Mouse (Mus musculus): Measurements from ENCODE around the gene Glrx5.

The Glrx5 gene

DNA sequence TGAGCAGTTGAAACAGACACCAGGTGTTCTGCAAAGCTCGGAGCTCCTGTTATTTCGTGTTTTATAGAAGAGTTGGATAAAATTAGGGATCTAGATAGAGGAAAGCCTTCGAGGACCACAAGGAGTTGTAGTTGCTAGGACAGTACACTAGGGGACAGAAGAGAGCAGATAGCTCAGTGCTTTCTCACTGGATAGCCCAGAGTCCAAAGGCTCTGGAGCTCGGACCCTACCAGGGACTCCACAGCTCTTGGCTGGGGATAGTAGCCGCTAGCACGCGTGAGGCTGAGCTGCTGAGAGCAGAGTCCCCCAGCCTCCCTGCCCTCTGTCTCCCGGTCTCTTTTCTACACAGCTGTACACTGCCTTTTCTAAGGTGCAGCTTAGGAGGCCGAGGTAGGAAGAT lies 41.2 kb downstream of the Glrx5 start:
- peak; percentile 57 for DNase-seq (ENCODE audit: low read depth, low spot score)

- no peak for DNase-seq (ENCODE audit: low read depth, low spot score)
Measured at GRCm38 (mm10) chr12:105075496-105075895, 43.0 kb downstream of the Glrx5 start.

DNA sequence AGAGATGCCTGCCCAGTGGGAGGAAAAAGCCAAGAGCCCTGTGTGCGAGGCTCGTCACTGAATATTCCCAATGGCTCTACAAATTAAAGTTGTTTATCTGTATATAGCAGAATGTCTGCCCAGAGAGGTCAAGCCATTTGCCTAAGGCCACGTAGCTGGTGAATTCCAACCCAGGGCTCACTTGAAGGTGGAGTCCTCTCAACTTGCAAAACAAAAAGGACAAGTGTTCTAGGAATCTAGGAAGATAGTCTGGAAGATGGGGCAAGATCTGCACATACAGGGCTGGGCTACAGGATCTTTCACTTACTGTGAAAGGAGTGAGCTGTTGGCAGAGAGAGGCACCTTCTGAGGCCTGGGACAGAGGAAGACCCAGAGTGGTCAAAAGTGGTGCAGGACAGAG lies 44.0 kb downstream of the Glrx5 start:
- no peak for DNase-seq (ENCODE audit: low read depth, low spot score)

GRCm38 (mm10) chr12:105077232-105077631 lies 44.7 kb downstream of the Glrx5 start:
- DNase-seq (ENCODE audit: low read depth, low spot score): no peak

DNA sequence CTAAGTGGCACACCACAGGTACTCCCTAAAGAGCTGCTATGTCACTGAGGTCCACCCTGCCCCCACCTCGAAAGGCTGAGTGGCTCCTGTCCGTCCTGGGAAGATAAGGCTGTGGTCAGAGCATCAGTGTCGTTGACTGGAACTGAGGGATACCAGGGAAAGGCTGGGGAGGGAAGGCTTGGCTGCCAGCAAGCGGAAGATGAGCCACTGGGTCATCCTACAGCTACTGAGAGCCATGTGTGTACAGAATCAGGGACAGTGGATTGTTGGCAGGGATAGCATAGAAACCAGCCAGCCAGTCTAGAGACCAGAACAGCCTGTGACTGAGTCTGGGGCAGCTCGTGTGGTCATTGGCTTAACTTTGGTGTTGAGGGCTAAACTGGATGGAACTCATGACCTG lies 51.7 kb downstream of the Glrx5 start:
- DNase-seq (ENCODE audit: low read depth, low spot score): no peak

GRCm38 (mm10) chr12:105084816-105085215 lies 52.3 kb downstream of the Glrx5 start:
- no peak for DNase-seq (ENCODE audit: low read depth, low spot score)

GRCm38 (mm10) chr12:105085296-105085695 lies 52.8 kb downstream of the Glrx5 start:
- no peak for DNase-seq (ENCODE audit: low read depth, low spot score)

DNA sequence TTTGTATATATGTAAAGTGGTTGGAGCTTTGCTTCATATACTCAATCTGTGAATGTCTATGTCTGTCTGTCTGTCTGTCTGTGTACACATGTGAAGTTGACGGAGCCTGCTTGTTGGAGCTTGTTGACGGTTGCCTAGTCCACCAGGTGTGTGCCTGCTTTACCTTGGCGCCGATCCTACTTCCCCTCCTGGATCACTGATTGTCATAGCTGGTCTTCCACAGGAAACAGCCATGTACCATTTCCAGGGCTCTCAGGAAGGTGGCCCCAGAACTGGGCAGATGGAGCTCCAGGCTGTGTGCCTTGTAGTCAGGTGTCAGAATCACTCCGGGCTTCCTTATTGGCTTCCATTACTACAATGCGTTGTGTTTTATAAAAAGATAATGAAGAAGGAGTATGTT lies 54.3 kb downstream of the Glrx5 start:
- no peak for DNase-seq (ENCODE audit: low read depth, low spot score)

DNA sequence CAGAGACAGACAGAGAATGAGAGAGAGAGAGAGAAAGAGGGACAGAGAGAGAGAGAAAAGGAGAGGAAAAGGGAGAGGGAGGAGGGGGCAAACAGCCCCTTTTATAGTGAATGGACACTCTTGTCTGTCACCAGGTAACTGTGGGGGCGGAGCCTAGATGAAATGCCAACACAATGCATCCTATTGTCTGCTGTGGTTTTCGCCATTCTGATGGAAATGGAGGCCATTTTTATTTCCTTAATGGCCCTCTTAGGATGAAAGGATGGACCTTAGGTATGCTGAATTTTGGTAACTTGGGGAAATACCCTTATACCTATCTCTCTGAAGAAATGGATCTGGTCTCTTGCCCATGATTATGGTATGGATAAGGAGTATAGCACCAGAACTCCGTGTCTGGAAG lies 54.9 kb downstream of the Glrx5 start:
- DNase-seq (ENCODE audit: low read depth, low spot score): no peak

GRCm38 (mm10) chr12:105089231-105089630 lies 56.7 kb downstream of the Glrx5 start:
- DNase-seq (ENCODE audit: low read depth, low spot score): no peak

- no peak for DNase-seq (ENCODE audit: low read depth, low spot score)
Measured at GRCm38 (mm10) chr12:105091604-105092003, 59.1 kb downstream of the Glrx5 start.
